Mouse (Mus musculus): ENCODE data around the gene Col23a1.

DNA sequence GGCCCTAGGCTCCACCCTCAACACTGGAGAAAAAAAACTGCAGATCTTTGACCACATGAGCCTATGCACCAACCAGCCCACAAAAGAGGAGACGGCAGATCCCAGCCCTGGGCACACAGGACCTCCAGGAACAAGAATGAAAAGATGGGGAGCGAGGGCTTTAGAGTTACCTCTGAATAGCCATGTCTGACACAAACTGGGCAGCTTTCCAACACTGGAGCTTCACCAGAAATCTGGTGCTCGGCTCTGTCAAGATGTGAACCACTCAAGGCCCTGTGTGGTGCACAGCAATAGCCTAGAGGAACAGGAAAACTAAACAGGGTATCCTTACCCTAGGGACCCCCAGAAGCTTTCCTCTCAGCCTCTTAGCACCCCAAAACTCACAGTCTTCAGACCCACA, 215.2 kb downstream of the Col23a1 start:
- TF ChIP-seq POLR2A (IDR thresholded peaks at IDR 0.05; ENCODE audit: low read depth, low read length) (no peak), CTCF (IDR thresholded peaks at IDR 0.05; ENCODE audit: extremely low read depth, insufficient read depth, insufficient read length, insufficient replicate concordance) (no peak)
